Mouse (Mus musculus) CH12.LX (cell line): ENCODE results near the gene Dlg1. TPM values are rescaled to one million over a fixed set of nuclear protein-coding genes. Genes with fewer than 3 reads are reported as not detected.

ENCODE experiments used
- DNase-seq: peaks from one replicate; pipeline ENCODE4 v3.0.0-alpha.2; 2013; ENCODE audit errors: extremely low read depth
- H3K27ac ChIP-seq: 2 replicates; pipeline ENCODE4 v1.5.1; 2012; ENCODE audit warnings: low read depth, mild to moderate bottlenecking, control low read depth, moderate library complexity; ENCODE audit not compliant: insufficient read depth
- H3K27me3 ChIP-seq: replicated peaks from 2 replicates; pipeline ENCODE3; 2012; ENCODE audit warnings: inconsistent platforms
- H3K36me3 ChIP-seq, 2 experiments: replicated peaks in 1 of 2; 2 replicates each; pipeline versions ENCODE3 to v1.6.1; 2012; ENCODE audit warnings: inconsistent platforms in 1 of 2, low read length in 1 of 2, mild to moderate bottlenecking in 1 of 2, mixed read lengths in 1 of 2, moderate library complexity in 1 of 2; ENCODE audit not compliant: control insufficient read depth in 1 of 2, insufficient read depth in 1 of 2
- H3K4me1 ChIP-seq, 2 experiments: 2 replicates each; pipeline ENCODE4 v1.6.1; 2012; ENCODE audit warnings: inconsistent platforms in 1 of 2, moderate library complexity in 1 of 2; ENCODE audit not compliant: insufficient read depth in 2 of 2, control insufficient read depth in 1 of 2
- H3K4me2 ChIP-seq: 2 replicates; pipeline ENCODE4 v1.6.1; 2012; ENCODE audit warnings: low read depth, mild to moderate bottlenecking, control low read depth; ENCODE audit not compliant: poor library complexity, insufficient read depth, severe bottlenecking
- H3K4me3 ChIP-seq, 3 experiments: fragments of 150-350 bp in 1 of 3; sonication (generic) in 1 of 3; replicated peaks in 1 of 3; 2 replicates each; pipeline versions ENCODE3 to v1.5.1; 2011 to 2012; ENCODE audit warnings: low read depth in 2 of 3, low read length in 2 of 3, mild to moderate bottlenecking in 2 of 3, moderate library complexity in 2 of 3, control low read depth in 1 of 3, improper control_type of control experiment in 1 of 3, inconsistent platforms in 1 of 3, mixed read lengths in 1 of 3; ENCODE audit not compliant: poor library complexity in 1 of 3
- H3K79me2 ChIP-seq: replicated peaks from 2 replicates; pipeline ENCODE4 v1.6.1; 2012; ENCODE audit warnings: mild to moderate bottlenecking, moderate library complexity; ENCODE audit not compliant: control insufficient read depth, poor library complexity, insufficient read depth, severe bottlenecking; ENCODE audit errors: extremely low read depth
- H3K9ac ChIP-seq: 2 replicates; pipeline ENCODE4 v1.6.1; 2012; ENCODE audit warnings: low read depth, mild to moderate bottlenecking, control low read depth, moderate library complexity; ENCODE audit not compliant: insufficient read depth
- H3K9me3 ChIP-seq: replicated peaks from 2 replicates; pipeline ENCODE3; 2012; ENCODE audit warnings: low read length, inconsistent platforms, mixed read lengths
- BHLHE40 ChIP-seq: IDR thresholded peaks from 2 replicates; pipeline ENCODE4 v1.6.1; 2011; ENCODE audit warnings: mild to moderate bottlenecking, low read depth, low read length, improper control_type of control experiment
- CHD1 ChIP-seq: IDR thresholded peaks from 2 replicates; pipeline ENCODE4 v1.6.1; 2012; ENCODE audit warnings: low read depth, low read length, improper control_type of control experiment, inconsistent platforms
- CTCF ChIP-seq, 2 experiments: IDR thresholded peaks in 1 of 2; conservative IDR thresholded peaks in 1 of 2; 2 replicates each; pipeline ENCODE4 v1.5.1; 2011 to 2012; ENCODE audit warnings: low read depth in 2 of 2, low read length in 2 of 2, improper control_type of control experiment in 1 of 2, inconsistent platforms in 1 of 2, mild to moderate bottlenecking in 1 of 2, moderate library complexity in 1 of 2
- E2F4 ChIP-seq: IDR thresholded peaks from 2 replicates; pipeline ENCODE4 v1.6.1; 2011; ENCODE audit warnings: low read depth, low read length, improper control_type of control experiment; ENCODE audit not compliant: insufficient replicate concordance
- ELF1 ChIP-seq: IDR thresholded peaks from 2 replicates; pipeline ENCODE4 v1.6.1; 2014; ENCODE audit warnings: low read depth, mild to moderate bottlenecking, inconsistent platforms, low read length, improper control_type of control experiment
- EP300 ChIP-seq: IDR thresholded peaks from 2 replicates; pipeline ENCODE4 v1.6.1; 2011; ENCODE audit warnings: low read length, improper control_type of control experiment
- HCFC1 ChIP-seq: IDR thresholded peaks from 2 replicates; pipeline ENCODE4 v1.6.1; 2012; ENCODE audit warnings: low read depth, mild to moderate bottlenecking, inconsistent platforms, low read length, improper control_type of control experiment
- IRF4 ChIP-seq: IDR thresholded peaks from 2 replicates; pipeline ENCODE4 v1.6.1; 2014; ENCODE audit warnings: low read depth, mild to moderate bottlenecking, inconsistent platforms, low read length, improper control_type of control experiment
- JUND ChIP-seq: conservative IDR thresholded peaks from 2 replicates; pipeline ENCODE4 v1.6.1; 2011; ENCODE audit warnings: low read depth, low read length, improper control_type of control experiment
- KAT2A ChIP-seq: IDR thresholded peaks from 2 replicates; pipeline ENCODE4 v1.6.1; 2012; ENCODE audit warnings: low read length, improper control_type of control experiment, inconsistent platforms; ENCODE audit not compliant: insufficient replicate concordance
- MAZ ChIP-seq: IDR thresholded peaks from 2 replicates; pipeline ENCODE4 v1.6.1; 2012; ENCODE audit warnings: low read depth, mild to moderate bottlenecking, inconsistent platforms, low read length, improper control_type of control experiment, moderate library complexity
- MXI1 ChIP-seq: IDR thresholded peaks from 2 replicates; pipeline ENCODE4 v1.6.1; 2011; ENCODE audit warnings: mild to moderate bottlenecking, low read depth, low read length, improper control_type of control experiment
- MYC ChIP-seq: IDR thresholded peaks from 2 replicates; pipeline ENCODE4 v1.6.1; 2011; ENCODE audit warnings: low read depth, mild to moderate bottlenecking, improper control_type of control experiment, low read length
- NELFE ChIP-seq: IDR thresholded peaks from 2 replicates; pipeline ENCODE4 v1.6.1; 2011; ENCODE audit warnings: low read depth, low read length, improper control_type of control experiment
- NRF1 ChIP-seq: IDR thresholded peaks from 2 replicates; pipeline ENCODE4 v1.6.1; 2014; ENCODE audit warnings: low read depth, mild to moderate bottlenecking, inconsistent platforms, low read length, improper control_type of control experiment, moderate library complexity
- PAX5 ChIP-seq: IDR thresholded peaks from 2 replicates; pipeline ENCODE4 v1.6.1; 2012; ENCODE audit warnings: low read length, inconsistent platforms, mixed read lengths
- POLR2A ChIP-seq: IDR thresholded peaks from 2 replicates; pipeline ENCODE4 v1.6.1; 2011; ENCODE audit warnings: low read depth, mild to moderate bottlenecking, improper control_type of control experiment, low read length
- RCOR1 ChIP-seq: conservative IDR thresholded peaks from 2 replicates; pipeline ENCODE4 v1.6.1; 2012; ENCODE audit warnings: low read depth, mild to moderate bottlenecking, inconsistent platforms, low read length, improper control_type of control experiment
- SMC3 ChIP-seq: IDR thresholded peaks from 2 replicates; pipeline ENCODE4 v1.6.1; 2011; ENCODE audit warnings: low read depth, low read length, improper control_type of control experiment
- TCF12 ChIP-seq: IDR thresholded peaks from 2 replicates; pipeline ENCODE4 v1.6.1; 2014; ENCODE audit warnings: low read depth, mild to moderate bottlenecking, inconsistent platforms, low read length, improper control_type of control experiment
- UBTF ChIP-seq: IDR thresholded peaks from 2 replicates; pipeline ENCODE4 v1.6.1; 2012; ENCODE audit warnings: low read depth, mild to moderate bottlenecking, inconsistent platforms, low read length, improper control_type of control experiment, moderate library complexity
- USF2 ChIP-seq: conservative IDR thresholded peaks from 2 replicates; pipeline ENCODE4 v1.6.1; 2011; ENCODE audit warnings: low read depth, low read length, improper control_type of control experiment
- ZKSCAN1 ChIP-seq: IDR thresholded peaks from 2 replicates; pipeline ENCODE4 v1.6.1; 2012; ENCODE audit warnings: low read depth, inconsistent platforms, low read length, improper control_type of control experiment, borderline replicate concordance
- ZNF384 ChIP-seq: IDR thresholded peaks from 2 replicates; pipeline ENCODE4 v1.6.1; 2012; ENCODE audit warnings: low read depth, low read length, improper control_type of control experiment, inconsistent platforms
- dilution Hi-C: fragments of 300-500 bp; cut with MboI; formaldehyde crosslinking; loops from 2 replicates; pipeline ENCODE4 v1.14.3; 2020; ENCODE audit warnings: low sequenced_read_pairs; ENCODE audit not compliant: extremely low pct_unique_long_range_greater_than_20kb, extremely low pct_ligation_motif_present
- in situ Hi-C: fragments of 300-500 bp; cut with MboI; formaldehyde crosslinking; loops from 3 replicates; pipeline ENCODE4 v1.14.3; 2019; ENCODE audit warnings: low sequenced_read_pairs, low pct_ligation_motif_present, low pct_unique_long_range_greater_than_20kb, mixed read lengths
- polyA plus RNA-seq: library from polyadenylated mRNA; unstranded; fragments of >175 nt; gene quantifications from 2 replicates; pipeline ENCODE4 v1.2.1, GENCODE M21; 2012; ENCODE audit warnings: low read depth; ENCODE audit not compliant: insufficient read length
- total RNA-seq, 2 experiments: library from RNA; depleted of rRNA; stranded (reverse); fragments of 300-350 nt in 1 of 2; fragments of >200 nt in 1 of 2; gene quantifications; 2 replicates each; pipeline ENCODE4 v1.2.3; 2012 to 2014

The Dlg1 gene
- total and polyA plus RNA-seq, 3 experiments = 29.0 to 47.9 (median 37.4) TPM

DNA sequence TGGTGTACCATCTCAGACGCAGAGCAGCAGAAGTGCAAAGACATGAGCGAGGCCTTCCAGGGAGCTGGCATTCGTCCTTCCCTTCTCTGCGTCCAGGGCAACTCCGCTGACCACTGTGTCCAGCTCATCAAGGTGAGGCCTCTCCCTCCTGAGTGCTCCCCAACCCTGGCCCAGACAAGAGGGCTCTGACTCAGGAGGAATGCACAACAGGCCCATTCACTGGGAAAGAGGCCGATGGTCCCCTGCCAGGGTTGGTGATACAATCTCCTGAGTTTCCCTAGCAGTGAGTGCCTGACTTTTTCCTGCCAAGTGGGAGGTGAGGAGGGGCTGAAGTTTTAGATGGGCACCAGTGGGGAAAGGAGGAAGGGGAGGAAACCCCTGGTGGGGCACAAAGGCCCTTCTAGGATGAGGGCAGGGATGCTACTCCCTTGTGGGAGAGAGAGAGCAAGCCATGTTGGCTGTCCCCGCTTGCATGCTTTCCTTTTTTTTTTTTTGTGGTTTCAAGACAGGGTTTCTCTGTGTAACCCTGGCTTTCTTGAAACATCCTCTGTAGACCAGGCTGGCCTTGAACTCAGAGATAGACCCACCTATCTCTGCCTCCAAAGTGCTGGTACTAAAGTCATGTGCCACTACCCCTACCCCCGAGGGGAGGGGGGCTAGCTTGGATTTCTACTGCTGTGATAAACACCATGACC is 217.1 kb downstream of the Dlg1 start:
- H3K9me3 ChIP-seq = no peaks in the 10 kb centered on the region
- peaks cover 6 to 10% of the 10 kb centered on the region in 2 experiments; a peak in 3 of 4 replicates for H3K4me1 ChIP-seq
- in situ Hi-C loops = no loop called here
- peaks cover 0 to 2% of the 10 kb centered on the region in 2 experiments for H3K36me3 ChIP-seq
- H3K79me2 ChIP-seq = no peaks in the 10 kb centered on the region
- no peak overlapping the region for H3K9ac ChIP-seq
- dilution Hi-C loops = no loop called here
- H3K27me3 ChIP-seq = no peaks in the 10 kb centered on the region
- H3K4me3 ChIP-seq = no peak overlapping the region
- DNase-seq = no peak
- no peak overlapping the region for H3K4me2 ChIP-seq
- no peak overlapping the region for H3K27ac ChIP-seq
- no peak for TF ChIP-seq PAX5
- TF ChIP-seq IRF4 = no peak
- peak; percentile 56; the same call in 1 of the 2 replicates for TF ChIP-seq ZNF384
- TF ChIP-seq, all 38 proteins: peak for 1

DNA sequence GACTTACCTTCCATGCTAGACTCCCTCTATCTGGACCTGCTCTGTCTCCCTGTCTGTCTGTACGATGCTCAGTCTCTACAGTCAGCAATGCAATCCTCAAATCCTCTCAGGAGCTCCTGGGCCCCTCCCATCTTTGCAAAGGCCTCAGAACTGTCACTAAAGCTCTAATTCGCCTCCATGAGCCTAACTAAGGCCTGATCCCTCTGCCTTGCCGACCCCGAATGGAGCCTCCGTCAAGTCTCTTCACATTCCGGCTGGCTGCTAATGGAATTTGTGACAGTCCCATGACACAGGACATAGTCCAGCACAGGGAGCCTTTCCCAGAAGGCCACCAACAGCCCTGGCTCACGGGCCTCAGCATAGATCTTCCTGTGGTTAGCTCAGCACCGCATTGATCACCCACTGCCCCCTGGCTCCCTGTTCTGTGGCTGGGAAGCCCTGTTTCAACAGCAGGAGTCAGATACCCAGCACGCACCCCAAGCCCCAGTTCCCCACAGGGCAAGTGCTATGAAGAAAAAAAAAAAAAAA is 219.2 kb downstream of the Dlg1 start:
- H3K36me3 ChIP-seq = no peaks in the 10 kb centered on the region
- no peak overlapping the region for H3K4me2 ChIP-seq
- in situ Hi-C loops = no loop called here
- no peaks in the 10 kb centered on the region for H3K9me3 ChIP-seq
- H3K4me1 ChIP-seq = peaks cover 18 to 25% of the 10 kb centered on the region in 2 experiments
- TF ChIP-seq BHLHE40 (no peak), ELF1 (no peak), UBTF (no peak), CHD1 (no peak), USF2 (no peak), ZNF384 (no peak), SMC3 (no peak), NRF1 (no peak), MYC (no peak), IRF4 (no peak), POLR2A (no peak)
- H3K27ac ChIP-seq = no peak overlapping the region
- H3K27me3 ChIP-seq = no peaks in the 10 kb centered on the region
- dilution Hi-C loops = no loop called here
- no peaks in the 10 kb centered on the region for H3K79me2 ChIP-seq
- H3K9ac ChIP-seq = no peak overlapping the region
- DNase-seq = no peak
- H3K4me3 ChIP-seq = no peak overlapping the region

- in situ Hi-C loops = no loop called here
- H3K27ac ChIP-seq = no peak overlapping the region
- H3K9ac ChIP-seq = no peak overlapping the region
- no peaks in the 10 kb centered on the region for H3K27me3 ChIP-seq
- no peak overlapping the region for H3K4me2 ChIP-seq
- dilution Hi-C loops = no loop called here
- peaks cover 23 to 33% of the 10 kb centered on the region in 2 experiments for H3K4me1 ChIP-seq
- no peak overlapping the region for H3K4me3 ChIP-seq
- no peaks in the 10 kb centered on the region for H3K36me3 ChIP-seq
- no peaks in the 10 kb centered on the region for H3K79me2 ChIP-seq
- no peaks in the 10 kb centered on the region for H3K9me3 ChIP-seq
- DNase-seq = no peak
- TF ChIP-seq BHLHE40 (no peak), MXI1 (no peak), RCOR1 (no peak), CHD1 (no peak), MAZ (no peak), ELF1 (no peak), NELFE (no peak), JUND (no peak), KAT2A (no peak), E2F4 (no peak), HCFC1 (no peak), TCF12 (no peak), USF2 (no peak), CTCF (conservative IDR thresholded peaks at IDR 0.05 in 1 of 2, IDR thresholded peaks at IDR 0.05 in 1 of 2; ENCODE audit: low read depth in 2 of 2, low read length in 2 of 2) (no peak), ZKSCAN1 (no peak), EP300 (no peak), ZNF384 (no peak)
Measured at GRCm38 (mm10) chr16:31883302-31883701, 220.1 kb downstream of the Dlg1 start.
